Mouse (Mus musculus) NIH3T3 (cell line): ENCODE results near the gene Pabpc6.

Experiments used
- DNase-seq: peaks from one replicate; pipeline ENCODE4 v3.0.0-alpha.2; 2012; ENCODE audit warnings: low read depth

The Pabpc6 gene

GRCm38 (mm10) chr17:9669283-9669905 is at the start of gene Pabpc6:
Pabpc6 (minus strand) TSS chr17:9669717.
- DNase-seq, result no peak

GRCm38 (mm10) chr17:9710910-9711309 is 41.4 kb upstream of the Pabpc6 start:
- DNase-seq, result no peak

GRCm38 (mm10) chr17:9708888-9709287 is 39.4 kb upstream of the Pabpc6 start:
- no peak for DNase-seq

GRCm38 (mm10) chr17:9707356-9707755 is 37.8 kb upstream of the Pabpc6 start:
- no peak for DNase-seq

- DNase-seq, result no peak
Observed at GRCm38 (mm10) chr17:9697763-9698162, 28.2 kb upstream of the Pabpc6 start.

GRCm38 (mm10) chr17:9691251-9691650 is 21.7 kb upstream of the Pabpc6 start:
- no peak for DNase-seq

GRCm38 (mm10) chr17:9683539-9684155 is 14.1 kb upstream of the Pabpc6 start:
- DNase-seq, result no peak

- no peak for DNase-seq
Observed at GRCm38 (mm10) chr17:9680741-9681140, 11.2 kb upstream of the Pabpc6 start.

GRCm38 (mm10) chr17:9675175-9675789 is 5.8 kb upstream of the Pabpc6 start:
- no peak for DNase-seq

GRCm38 (mm10) chr17:9667955-9668354 is 1.6 kb downstream of the Pabpc6 start:
- DNase-seq, result no peak

- DNase-seq, result no peak
Observed at GRCm38 (mm10) chr17:9658651-9659050, 10.9 kb downstream of the Pabpc6 start.

GRCm38 (mm10) chr17:9654155-9654554 is 15.4 kb downstream of the Pabpc6 start:
- DNase-seq, result no peak

- no peak for DNase-seq
Observed at GRCm38 (mm10) chr17:9647644-9648043, 21.9 kb downstream of the Pabpc6 start.

GRCm38 (mm10) chr17:9643657-9644180 is 25.8 kb downstream of the Pabpc6 start:
- DNase-seq, result no peak

GRCm38 (mm10) chr17:9637011-9637410 is 32.5 kb downstream of the Pabpc6 start:
- no peak for DNase-seq

GRCm38 (mm10) chr17:9632579-9633252 is 36.8 kb downstream of the Pabpc6 start:
- no peak for DNase-seq

- DNase-seq, result no peak
Observed at GRCm38 (mm10) chr17:9632140-9632539, 37.4 kb downstream of the Pabpc6 start.

- DNase-seq, result no peak
Observed at GRCm38 (mm10) chr17:9631081-9631480, 38.4 kb downstream of the Pabpc6 start.

- DNase-seq, result no peak
Observed at GRCm38 (mm10) chr17:9627011-9627410, 42.5 kb downstream of the Pabpc6 start.
